Mouse (Mus musculus): Measurements from ENCODE around the gene Psmb4. TPM values are rescaled to one million over a fixed set of nuclear protein-coding genes. Genes with fewer than 3 reads are reported as not detected.
A peak's percentile ranks its signal among the peaks of the same experiment; 100 is the strongest.
"Not testable (repeated sequence)": the region's sequence is repeated elsewhere in the genome, so short reads cannot be mapped to it uniquely, and the experiment has no call there.

Gene Psmb4
- total RNA-seq, 4 experiments from 2014 or later = 186 to 247 (median 204) TPM

DNA sequence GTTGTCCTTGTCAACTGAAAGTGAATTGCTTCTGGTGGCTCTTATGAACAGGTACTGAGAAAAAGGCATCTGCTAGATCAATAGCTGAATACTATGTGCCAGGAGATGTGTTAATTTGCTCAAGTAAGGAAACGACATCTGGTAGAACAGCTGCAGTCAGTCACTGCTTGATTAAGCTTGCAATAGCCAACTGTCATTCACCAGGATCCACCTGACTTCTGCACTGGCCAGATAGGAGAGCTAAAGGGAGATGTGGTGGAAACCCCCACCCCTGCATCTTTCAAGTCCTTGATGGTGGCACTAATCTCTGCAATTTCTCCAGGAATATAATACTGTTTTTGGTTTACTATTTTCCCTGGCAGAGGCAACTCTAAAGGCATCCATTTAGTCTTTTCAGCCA, 19.7 kb upstream of the Psmb4 start:
- no peak for DNase-seq (ENCODE audit: low spot score)

DNA sequence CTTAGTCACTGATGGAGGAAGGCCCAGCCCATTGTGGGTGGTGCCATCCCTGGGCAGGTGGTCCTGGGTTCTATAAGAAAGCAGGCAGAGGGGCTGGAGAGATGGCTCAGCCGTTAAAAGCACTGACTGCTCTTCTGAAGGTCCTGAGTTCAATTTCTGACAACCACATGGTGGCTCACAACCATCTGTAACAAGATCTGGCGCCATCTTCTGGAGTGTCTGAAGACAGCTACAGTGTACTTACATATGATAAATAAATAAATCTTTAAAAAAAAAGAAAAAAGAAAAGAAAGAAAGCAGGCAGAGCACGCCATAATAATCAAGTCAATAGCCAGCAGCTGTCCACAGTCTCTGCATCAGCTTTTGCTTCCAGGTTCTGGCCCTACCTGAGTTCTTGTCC, 18.0 kb upstream of the Psmb4 start:
- DNase-seq (ENCODE audit: low spot score) = not testable (repeated sequence)

DNA sequence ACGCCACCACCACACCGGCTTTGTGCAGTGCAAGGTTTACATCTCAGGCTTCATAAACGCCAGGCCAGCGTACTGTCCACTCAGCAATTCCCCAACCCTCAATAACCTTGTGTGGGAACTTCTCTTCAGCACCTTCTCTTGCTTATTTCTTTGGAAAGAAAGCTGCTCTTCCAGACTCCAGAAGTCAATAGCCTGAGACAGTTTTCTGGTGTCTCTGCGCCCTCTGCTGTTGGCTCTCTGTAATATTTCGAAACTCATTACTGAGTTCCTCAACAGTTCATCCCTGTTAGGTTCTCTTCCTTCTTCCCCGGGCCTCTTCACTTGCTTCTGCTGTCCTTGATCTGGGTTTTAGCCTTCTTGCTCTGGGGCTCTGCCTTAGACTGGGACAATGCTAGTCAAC, 16.0 kb upstream of the Psmb4 start:
- DNase-seq (ENCODE audit: low spot score) = peak; percentile 55

DNA sequence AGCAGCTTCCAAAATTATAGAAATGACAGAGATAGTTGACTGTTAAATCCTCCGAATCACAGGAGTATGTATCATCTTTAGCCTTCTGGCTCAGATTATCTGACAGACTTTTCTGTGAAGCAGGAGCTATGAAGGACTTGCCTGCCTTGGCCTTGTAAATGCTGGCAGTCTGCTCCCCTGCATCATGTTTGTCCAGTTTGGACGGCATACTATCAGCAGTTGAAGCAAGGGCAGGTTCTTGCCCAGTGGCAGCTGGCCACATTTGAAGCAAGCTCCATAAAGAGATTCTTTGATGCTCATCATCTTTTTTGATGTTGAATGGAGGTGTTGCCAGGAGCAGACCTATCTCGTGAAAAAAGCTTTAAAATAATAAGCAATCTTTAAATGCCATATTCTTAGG, 7.3 kb upstream of the Psmb4 start:
- no peak for DNase-seq (ENCODE audit: low spot score)

DNA sequence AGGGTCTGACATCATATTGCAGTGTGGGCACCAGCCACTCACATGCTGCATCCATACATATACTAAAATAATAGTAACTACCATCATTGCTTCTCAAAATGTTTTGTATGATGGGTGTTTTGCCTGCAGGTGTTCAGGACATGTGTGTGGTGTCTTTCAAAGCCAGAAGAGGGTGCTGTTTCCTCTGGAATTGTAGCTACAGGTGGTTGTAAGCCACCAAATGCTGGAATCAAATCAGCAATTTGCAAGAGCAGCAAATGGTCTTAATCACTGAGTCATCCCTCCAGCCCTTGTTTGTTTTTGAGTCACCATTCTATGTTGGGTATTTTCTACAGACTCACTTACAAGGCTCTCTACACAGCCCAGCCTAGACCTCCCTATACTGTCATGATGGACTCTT, 1.8 kb upstream of the Psmb4 start:
- DNase-seq (ENCODE audit: low spot score) = peak; percentile 14

DNA sequence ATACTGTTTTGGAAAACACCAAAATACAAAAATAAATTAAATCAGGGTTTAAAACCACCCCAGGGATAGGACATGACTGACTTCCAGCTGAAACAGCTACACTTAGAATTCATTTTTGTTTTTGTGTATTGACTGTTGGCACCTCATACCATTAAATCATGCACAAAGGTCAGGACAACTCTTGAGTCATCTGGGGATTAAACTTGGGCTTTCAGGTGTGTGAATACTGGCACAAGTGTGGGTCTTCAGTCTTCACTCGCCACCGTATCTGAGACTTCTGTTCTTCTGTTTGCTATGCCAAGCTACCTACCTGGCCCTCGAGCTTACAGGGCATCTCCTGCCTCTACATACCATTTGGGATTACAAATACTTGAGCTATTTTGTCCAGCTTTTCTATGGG, 4.2 kb downstream of the Psmb4 start:
- no peak for DNase-seq (ENCODE audit: low spot score)

DNA sequence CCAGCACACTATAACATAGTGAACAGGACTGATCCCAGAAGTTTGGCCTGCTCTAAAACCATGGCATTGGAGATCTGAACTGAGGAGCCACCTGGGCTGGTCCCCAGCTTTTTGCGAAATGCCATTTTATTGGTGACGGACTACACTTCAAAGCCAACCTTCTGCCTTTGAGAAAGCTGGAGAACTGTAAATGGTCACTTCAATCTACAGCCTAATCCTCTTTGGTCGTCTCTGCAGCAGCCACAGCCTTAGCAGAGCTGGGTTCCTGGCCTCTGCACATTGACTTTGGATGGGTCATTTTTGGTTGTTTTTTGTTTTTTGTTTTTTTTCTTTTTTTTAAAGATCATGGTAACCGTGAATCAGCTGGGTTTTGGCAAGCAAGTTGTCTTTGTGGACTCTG, 4.9 kb downstream of the Psmb4 start:
- no peak for DNase-seq (ENCODE audit: low spot score)

DNA sequence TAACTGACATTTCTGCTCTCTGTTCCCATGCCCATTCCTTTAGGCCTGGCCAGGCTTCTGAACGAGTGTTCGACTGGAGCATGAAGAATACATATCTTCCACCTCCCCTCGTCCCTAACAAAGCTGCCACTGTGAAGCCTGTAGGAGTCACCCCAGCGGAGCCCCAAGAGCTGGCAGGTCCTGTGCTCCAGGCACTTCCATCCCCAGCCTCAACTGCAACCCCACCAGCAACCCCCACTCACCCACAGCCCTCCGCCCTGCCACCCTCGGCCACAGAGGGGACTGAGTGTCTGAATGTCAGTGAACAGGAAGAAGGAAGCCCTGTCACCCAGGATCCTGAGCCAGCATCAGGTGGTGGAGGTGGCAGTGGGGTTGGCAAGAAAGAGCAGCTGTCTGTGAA, 8.1 kb downstream of the Psmb4 start:
- no peak for DNase-seq (ENCODE audit: low spot score)

DNA sequence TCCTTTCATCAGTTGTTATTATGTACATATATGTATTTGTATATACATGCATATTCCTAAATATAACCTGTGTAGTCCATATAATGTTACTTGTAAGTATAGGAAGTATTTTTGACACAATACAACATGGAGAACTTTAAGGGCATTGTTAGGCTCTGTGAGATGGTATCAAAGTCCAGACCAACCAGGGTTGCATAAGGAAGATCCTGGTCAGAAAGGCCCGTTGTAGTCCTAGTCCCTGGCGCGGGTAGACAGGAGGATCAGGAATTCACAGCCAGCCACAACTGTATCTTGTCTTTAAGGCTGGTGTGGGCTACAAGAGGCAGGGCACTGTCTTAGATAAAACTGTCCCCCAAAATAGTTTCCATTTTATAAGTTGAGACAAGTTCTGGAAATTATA, 17.8 kb downstream of the Psmb4 start:
- no peak for DNase-seq (ENCODE audit: low spot score)

DNA sequence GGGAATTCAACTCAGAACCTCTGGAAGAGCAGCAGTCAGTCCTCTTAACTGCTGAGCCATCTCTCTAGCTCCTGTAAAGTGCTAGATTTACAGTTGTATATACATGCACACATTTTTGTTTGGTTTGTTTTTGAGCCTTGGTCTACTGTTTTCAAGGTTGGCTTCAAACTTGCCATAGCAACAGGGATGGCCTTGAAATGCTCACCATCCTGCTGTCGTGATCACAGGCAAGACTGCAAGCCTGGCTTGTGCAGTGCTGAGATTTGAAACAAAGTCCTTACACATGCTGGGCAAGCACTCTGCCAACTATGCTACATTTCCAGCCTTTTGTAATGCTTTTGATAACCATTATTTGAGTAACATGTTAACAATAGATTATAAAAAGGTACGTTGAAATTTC, 27.3 kb downstream of the Psmb4 start:
- DNase-seq (ENCODE audit: low spot score) = no peak

DNA sequence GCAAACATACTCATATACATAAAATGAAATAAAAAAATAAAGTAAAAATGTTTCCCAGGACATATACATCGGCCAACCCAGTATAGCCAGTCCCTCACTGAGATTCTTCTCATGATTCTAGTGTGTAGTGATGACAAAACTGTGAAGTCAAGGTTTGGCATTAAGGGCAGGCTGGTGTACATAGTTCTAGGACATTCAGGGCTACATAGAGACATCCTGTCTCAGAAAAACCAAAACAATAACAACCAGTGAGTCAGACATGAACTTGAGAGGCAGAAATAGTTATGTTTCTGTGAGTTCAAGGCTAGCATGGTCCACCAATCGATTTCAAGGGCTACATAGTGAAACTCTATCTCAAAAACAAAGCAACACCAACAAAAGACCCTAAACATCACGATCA, 34.5 kb downstream of the Psmb4 start:
- no peak for DNase-seq (ENCODE audit: low spot score)

DNA sequence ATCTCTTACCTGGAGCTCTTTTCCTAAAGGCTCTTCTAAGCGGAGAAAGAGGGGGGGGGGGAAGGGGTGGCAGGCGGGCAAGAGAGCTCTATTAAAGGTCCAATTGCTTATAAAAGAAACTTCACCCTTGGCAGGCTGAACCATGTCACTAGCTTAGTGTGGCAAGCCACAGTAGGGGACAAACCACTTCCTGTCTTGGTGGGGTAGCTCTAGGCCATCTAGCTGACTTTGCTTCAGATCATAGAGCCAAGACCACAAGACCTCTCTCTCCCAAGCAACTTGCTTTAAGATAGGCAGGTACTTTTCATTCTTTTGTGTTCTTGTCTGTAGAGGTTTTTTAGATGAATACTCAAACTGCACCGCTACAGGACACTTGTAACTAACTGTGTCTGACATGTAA, 35.0 kb downstream of the Psmb4 start:
- DNase-seq (ENCODE audit: low spot score) = no peak

DNA sequence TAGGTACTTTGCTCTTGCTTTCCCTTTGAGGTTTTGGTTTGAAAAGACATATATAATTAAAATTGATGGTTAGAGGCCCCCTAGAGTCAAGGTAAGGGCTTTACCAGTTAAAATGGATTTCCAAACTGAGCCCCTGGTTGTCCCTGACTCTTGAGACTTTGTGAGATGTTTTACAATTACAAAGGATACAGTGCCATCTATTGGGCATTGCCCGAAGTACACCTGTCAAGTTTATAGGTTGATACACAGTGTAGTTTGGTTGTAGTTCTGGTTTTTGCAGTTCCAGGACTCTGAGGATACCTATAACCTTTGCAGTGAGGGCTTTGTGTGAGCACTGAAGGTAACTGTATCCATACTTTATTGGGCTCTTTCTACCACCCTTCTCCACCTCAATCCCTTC, 37.4 kb downstream of the Psmb4 start:
- peak; percentile 73 for DNase-seq (ENCODE audit: low spot score)

DNA sequence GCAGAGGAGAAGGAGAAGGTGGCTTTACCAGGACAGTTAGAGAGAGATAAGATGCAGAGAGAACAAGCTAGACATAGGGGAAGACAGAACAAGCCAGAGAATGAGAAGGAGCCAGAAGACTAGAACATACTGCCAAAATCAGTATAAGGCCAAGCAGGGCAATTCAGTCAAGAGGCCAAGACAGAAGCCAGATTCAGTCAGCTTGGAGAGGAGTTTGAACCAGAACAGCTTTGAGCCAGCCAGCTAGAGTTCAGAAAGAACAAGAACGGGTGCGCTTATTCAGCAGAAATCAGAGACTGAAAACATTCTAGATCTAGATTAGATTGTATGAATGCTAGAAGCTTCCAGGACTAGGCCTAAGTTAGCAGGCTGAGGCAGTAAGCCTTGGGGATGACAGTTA, 39.4 kb downstream of the Psmb4 start:
- no peak for DNase-seq (ENCODE audit: low spot score)

DNA sequence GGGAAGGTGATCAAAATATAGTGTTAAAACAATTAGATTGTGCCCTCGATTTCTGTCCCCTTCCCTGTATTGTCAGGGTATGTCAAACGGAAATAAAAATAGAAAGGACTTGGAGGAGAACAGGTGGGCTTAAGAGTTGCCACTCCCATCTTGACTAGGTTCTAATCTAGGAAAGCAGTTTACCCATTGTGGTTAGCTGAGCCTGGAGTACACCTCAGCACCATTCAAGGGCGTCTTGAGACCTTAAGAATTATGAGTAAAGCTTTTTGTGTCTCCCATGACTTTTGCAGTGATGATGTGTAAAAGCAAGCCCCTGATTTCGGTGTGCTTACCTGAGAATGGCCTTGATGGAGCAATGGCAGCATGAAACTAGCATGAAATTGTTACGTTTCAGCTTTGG, 47.7 kb downstream of the Psmb4 start:
- DNase-seq (ENCODE audit: low spot score) = no peak

DNA sequence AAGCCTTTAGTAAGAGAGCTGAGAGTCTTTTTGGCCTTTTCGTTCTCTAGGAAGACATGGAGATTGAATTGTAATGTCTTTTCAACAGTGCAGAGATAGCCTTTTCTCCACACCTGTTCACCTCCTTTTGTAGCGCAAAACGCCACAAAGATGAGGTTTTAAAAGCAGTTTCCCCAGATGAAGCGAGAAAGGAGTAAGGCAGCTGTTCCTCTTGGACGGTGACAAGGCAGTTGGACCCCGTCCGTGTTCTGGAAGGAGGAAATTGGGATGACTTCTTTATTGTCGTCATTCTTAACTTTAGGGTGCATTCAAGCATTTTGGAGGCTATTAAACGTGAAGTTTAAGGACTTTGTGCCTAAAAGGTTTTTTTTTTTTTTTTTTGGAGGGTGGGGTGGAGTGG, 48.1 kb downstream of the Psmb4 start:
- peak; percentile 39 for DNase-seq (ENCODE audit: low spot score)

DNA sequence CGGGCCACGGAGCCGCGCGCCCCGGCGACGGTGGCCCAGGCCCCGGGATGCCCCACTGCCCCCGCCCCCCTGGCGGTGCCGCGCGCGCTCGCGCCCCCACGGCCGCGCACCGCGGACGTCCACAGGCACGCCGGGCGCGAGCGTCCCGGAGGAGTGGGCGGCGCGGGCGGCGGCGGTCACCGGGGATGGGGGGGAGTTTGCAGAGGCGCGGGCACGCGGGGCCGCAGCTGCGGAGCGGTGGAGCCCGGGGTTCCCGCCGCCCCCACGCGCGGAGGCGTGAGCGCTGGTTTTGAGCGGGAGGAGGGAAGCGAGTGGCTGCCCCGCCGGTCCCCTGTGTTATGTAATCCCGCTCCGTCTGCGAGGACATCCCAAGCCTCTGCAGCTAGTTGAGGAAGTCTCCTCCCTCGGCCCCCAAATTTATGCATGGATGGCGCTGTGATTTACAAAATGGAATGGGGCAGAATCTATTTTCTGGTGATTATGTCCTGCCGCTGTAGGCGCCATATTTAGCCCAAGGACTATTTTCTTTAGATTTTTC, 48.7 kb downstream of the Psmb4 start:
- peak; percentile 75 for DNase-seq (ENCODE audit: low spot score)

DNA sequence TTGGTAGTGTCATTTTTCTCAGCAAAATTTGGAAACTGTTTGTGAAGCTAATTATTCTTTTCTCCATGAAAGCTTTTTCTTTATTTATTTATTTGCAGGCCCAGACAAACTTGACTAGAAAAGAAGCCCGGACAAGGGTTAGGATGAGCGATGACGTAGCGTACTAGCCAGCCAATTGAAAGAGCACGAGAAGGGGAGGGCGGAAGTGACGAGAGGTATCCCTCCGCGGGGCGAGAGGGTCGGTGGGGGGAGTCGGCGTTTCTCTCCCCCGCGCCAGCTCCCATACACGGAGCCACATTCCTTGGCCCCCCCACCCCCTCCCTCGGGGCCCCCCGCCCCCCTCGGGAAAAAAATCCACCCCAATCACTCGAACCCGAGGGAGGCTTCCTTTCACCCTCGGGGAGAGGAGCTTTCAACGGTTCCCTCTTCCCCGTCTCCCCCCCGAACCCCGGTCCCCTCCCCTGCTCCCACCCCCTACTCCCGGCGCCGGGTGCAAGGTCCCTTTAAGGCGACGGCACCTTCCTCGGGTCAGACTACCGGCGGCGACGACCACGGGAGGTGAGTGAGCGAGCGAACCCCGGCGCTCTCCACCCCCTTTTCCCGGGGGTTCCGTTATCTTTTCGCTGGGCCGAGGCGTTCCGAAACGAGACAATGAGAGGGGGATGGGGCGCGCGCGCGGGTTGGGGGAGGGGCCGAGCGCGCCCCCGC, 49.4 kb downstream of the Psmb4 start, which contains the start of gene Pogz:
Gene Pogz, plus strand, starts transcription at position 385 of the 708 bp plus-strand sequence.
- peak; percentile 98 for DNase-seq (ENCODE audit: low spot score)

DNA sequence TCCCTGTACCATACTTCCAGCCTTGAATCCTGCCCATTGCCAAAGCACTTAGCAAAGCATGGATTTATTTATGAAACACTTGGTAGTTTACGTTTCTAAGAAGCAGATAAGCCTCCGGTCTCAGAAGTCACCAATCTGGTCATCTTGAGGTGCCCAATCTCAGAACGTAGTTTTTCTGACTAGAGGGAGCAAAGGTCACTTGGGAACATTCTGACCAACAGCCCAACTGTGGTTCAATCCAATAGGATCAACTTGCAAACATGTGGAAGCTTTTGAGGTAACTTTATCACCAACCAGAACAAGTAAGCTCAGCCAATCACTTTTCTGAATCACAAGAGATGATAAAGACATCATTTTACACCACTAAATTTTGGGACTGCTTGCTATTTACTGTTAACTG, 51.4 kb downstream of the Psmb4 start:
- DNase-seq (ENCODE audit: low spot score) = no peak

Other genes starting within 250 kb of the Psmb4 start
- gene Gm10972, start 243.8 kb downstream of the Psmb4 start, total RNA-seq (2022) = not detected
- gene Tuft1, start 228.1 kb downstream of the Psmb4 start, total RNA-seq (2022) = 1 to 10 TPM; 2.1 to 3.5 (median 2.4) TPM
- 10 to 100 TPM; 14.7 to 17.5 (median 15.4) TPM for gene Selenbp2, start 193.4 kb downstream of the Psmb4 start, total RNA-seq (2022)
- gene Cgn, start 100.5 kb downstream of the Psmb4 start, total RNA-seq (2022) = under 1 TPM; 0.37 to 0.85 (median 0.54) TPM
- 10 to 100 TPM; 15.4 to 21.3 (median 18.7) TPM for gene Pogz, start 49.4 kb downstream of the Psmb4 start, total RNA-seq (2022)
- 100 to 1,000 TPM; 118 to 153 (median 121) TPM for gene Selenbp1, start 46.1 kb upstream of the Psmb4 start, total RNA-seq (2022)
- 10 to 100 TPM in 2 of 4 experiments, 1 to 10 TPM in 2; 5.8 to 14.5 (median 8.7) TPM for gene Rfx5, start 67.1 kb upstream of the Psmb4 start, total RNA-seq (2022)
- gene Pi4kb, start 87.8 kb upstream of the Psmb4 start, total RNA-seq (2022) = 10 to 100 TPM; 26.4 to 29.4 (median 28.3) TPM
- gene Zfp687, start 128.5 kb upstream of the Psmb4 start, total RNA-seq (2022) = 10 to 100 TPM in 3 of 4 experiments, 1 to 10 TPM in 1; 10.0 to 16.2 (median 12.6) TPM
- 100 to 1,000 TPM; 124 to 149 (median 127) TPM for gene Psmd4, start 155.7 kb upstream of the Psmb4 start, total RNA-seq (2022)
- 10 to 100 TPM; 15.4 to 17.4 (median 16.5) TPM for gene Pip5k1a, start 220.0 kb upstream of the Psmb4 start, total RNA-seq (2022)
- 10 to 100 TPM; 27.9 to 35.3 (median 32.0) TPM for gene Vps72, start 224.1 kb upstream of the Psmb4 start, total RNA-seq (2022)
- gene Tmod4, start 237.5 kb upstream of the Psmb4 start, total RNA-seq (2022) = 10 to 100 TPM; 35.7 to 43.4 (median 39.0) TPM
- 10 to 100 TPM; 29.0 to 39.4 (median 33.2) TPM for gene Scnm1, start 247.1 kb upstream of the Psmb4 start, total RNA-seq (2022)
- gene Lysmd1, start 247.1 kb upstream of the Psmb4 start, total RNA-seq (2022) = 1 to 10 TPM; 4.8 to 5.4 (median 5.0) TPM